Mouse (Mus musculus): ENCODE measurements around the gene Ccdc182. TPM values are rescaled to one million over a fixed set of nuclear protein-coding genes. Genes with fewer than 3 reads are reported as not detected.

Ccdc182 gene
- polyA plus RNA-seq (2014; fragmentation: Illumina TruSeq; extraction: RNeasy Lipid Tissue Mini Kit (QIAGEN cat#74804); ENCODE audit: low read depth, low replicate concordance): not detected

DNA sequence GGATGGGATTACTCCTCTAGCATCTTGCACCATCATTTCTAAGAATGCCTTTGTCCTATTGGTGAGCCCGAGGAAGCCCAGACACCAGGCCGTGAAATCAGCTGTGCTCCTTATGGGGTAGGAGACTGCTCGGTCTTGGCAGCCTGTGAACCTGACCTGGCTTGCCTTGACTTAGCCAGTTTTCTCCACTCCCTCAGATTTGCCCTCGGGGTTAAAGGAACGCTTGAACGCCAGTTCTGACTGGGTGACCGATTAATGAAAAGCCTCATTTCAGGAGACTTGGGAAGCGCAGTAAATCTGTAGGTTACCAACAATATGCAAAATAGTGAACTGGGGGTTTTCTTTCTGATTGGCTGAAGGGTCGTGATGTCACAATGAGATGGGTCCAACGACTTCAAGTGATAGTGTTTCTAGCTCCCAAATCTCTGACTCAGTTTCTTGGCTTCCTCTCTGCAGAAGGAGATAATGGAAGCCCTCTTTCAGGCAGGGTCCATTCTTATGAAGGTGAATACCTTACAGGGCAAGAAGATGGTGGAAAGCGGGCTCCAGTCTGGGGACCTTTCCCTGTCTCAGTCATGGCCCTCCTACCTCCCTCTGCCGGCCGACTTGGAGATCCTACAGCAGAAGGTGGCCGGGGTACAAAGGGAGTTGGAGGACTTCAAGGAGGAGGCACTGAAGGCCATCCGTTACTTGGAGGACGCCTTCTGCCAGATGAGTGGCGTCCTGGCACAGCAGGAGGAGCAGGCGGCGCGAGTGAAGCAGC, at the start of gene Ccdc182:
TSS of gene Ccdc182 (plus strand) at position 428 of the 763 bp plus-strand sequence.

Other genes with a start within 250 kb of the Ccdc182 start
- gene Srsf1, start 246.7 kb upstream of the Ccdc182 start, polyA plus RNA-seq (2014; fragmentation: Illumina TruSeq; extraction: RNeasy Lipid Tissue Mini Kit (QIAGEN cat#74804); ENCODE audit: low read depth, low replicate concordance): 208 TPM
- 15.5 TPM for gene Vezf1, start 225.8 kb upstream of the Ccdc182 start, polyA plus RNA-seq (2014; fragmentation: Illumina TruSeq; extraction: RNeasy Lipid Tissue Mini Kit (QIAGEN cat#74804); ENCODE audit: low read depth, low replicate concordance)
- gene Cuedc1, start 196.0 kb upstream of the Ccdc182 start, polyA plus RNA-seq (2014; fragmentation: Illumina TruSeq; extraction: RNeasy Lipid Tissue Mini Kit (QIAGEN cat#74804); ENCODE audit: low read depth, low replicate concordance): 0.19 TPM
- 30.4 TPM for gene Mrps23, start 89.7 kb upstream of the Ccdc182 start, polyA plus RNA-seq (2014; fragmentation: Illumina TruSeq; extraction: RNeasy Lipid Tissue Mini Kit (QIAGEN cat#74804); ENCODE audit: low read depth, low replicate concordance)